Mouse (Mus musculus) right cerebral cortex, postnatal 10 days (tissue): ENCODE data around the gene Olfr834.

Experiments used
- DNase-seq, 2 experiments: peaks; one replicate each; pipeline ENCODE4 v3.0.0; 2021; ENCODE audit warnings: low spot score in 2 of 2

Gene Olfr834

DNA sequence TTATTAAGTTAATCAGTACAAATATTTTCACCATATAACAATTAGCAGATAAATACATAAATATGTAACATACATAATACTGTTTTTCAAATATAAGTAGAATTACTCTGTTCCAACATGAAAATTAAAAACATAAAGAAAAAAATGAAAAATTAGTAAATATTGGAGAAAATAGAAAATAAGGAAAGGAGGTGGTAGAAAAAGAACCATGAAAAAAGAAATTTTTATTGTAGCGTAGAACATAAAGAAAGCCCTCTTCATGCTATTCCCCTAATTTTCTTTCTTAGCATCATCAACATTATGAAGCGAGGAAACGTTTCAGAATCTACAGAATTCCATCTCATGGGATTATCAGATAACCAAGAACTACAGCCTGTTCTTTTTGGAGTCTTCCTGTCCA lies at the start of gene Olfr834:
Gene Olfr834 (plus strand): TSS at position 301 of the 400 bp plus-strand sequence.
- no peak for DNase-seq

DNA sequence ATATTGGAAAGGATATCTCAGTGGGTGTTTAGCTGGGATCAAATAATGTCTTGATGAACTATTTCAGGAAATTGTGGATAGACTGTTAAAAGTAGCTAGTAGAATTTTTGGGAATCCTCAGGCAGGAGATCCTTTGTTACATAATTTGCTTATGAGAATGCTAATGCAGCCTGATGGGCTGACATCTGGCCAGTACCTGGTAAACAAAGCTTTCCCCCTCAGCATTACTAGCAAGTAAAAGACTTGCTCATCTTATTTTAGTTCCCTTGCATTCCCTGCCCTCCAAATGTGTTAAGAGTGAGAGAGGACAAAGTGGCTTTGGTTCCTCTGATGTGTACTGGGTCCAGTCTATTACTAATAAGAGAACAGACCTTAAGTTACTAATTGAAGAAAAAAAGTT lies 25.8 kb upstream of the Olfr834 start:
- no peak for DNase-seq

DNA sequence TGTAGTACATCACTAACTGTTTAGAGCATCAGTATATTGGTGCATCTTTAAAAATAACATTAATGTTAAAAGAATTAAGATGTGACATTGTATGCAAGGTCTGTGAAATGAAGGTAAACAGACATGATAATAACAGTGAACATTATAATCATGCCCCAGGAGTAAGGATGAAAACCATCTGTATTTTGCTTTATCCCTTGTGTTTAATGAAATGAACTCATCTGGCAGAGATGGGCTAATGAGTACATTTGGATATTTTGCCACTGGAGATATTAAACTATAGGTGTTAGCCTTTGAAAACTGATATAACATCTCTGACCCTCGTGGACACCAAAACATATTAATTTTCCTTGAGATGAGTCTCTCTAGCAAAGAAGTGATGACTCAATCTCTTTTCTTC lies 44.6 kb downstream of the Olfr834 start, which contains the start of gene Olfr835:
Gene Olfr835 (plus strand): TSS at position 301 of the 400 bp plus-strand sequence.
- no peak for DNase-seq
